Mouse (Mus musculus) bone marrow, adult 2 months (tissue): ENCODE data around the gene Gm15737.

ENCODE experiments used
- CTCF ChIP-seq: fragments of 200-500 bp; IDR thresholded peaks from 2 replicates; pipeline ENCODE4 v1.5.1; 2011; ENCODE audit warnings: low read length, control low read depth; ENCODE audit not compliant: control insufficient read depth, insufficient read depth
- POLR2A ChIP-seq: fragments of 200-500 bp; IDR thresholded peaks from 2 replicates; pipeline ENCODE4 v1.6.1; 2011; ENCODE audit warnings: low read depth, mild to moderate bottlenecking, control low read depth, low read length, borderline replicate concordance; ENCODE audit not compliant: control insufficient read depth

DNA sequence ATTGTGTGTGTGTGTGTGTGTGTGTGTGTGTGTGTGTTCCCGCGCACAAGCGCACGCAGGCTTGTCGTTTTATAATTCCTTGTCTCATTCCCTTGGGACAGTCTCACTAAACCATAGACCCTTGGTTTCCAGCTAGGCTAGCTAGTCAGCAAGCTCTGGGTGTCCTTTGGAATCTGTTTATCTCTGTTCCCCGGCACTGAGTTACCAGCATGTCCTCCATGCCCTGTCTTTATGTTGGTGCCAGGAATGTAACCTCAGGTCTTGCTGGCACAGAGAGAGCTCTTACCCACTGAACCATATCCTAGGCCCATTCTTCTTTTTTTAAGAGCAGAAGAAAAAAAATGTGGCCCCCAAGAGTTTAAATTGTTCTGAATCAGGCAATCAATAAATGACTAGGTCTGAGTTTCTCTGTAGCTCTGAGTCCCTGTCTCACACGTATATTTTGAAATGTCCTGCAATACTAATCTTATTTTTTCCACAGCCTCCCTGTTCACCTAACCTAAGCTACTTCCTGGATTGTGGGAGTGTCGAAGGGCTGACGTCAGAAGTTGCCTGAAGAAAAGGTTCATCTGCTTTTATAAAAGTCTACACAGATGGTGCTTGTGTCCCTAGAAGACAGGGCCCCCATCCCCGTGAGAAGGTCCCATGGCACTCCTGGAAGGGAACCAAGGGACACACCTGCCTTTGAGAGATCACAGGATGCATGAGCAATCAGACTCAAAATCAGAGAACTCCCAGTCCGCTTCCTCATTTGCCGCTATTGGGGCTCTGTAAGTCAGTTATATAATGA, 10.2 kb upstream of the Gm15737 start:
- TF ChIP-seq CTCF (no peak), POLR2A (no peak)
